Mouse (Mus musculus) ES-E14 (cell line): ENCODE results near the gene Hspb3. TPM values are rescaled to one million over a fixed set of nuclear protein-coding genes. Genes with fewer than 3 reads are reported as not detected.

Source experiments
- DNase-seq: peaks from one replicate; pipeline ENCODE4 v3.0.0-alpha.2; 2013; ENCODE audit warnings: low read depth, low spot score
- H3K27ac ChIP-seq: 2 replicates; pipeline ENCODE4 v1.5.1; 2012; ENCODE audit warnings: low read depth, mild to moderate bottlenecking, low read length, moderate library complexity, mixed read lengths; ENCODE audit not compliant: poor library complexity, insufficient read depth, severe bottlenecking
- H3K36me3 ChIP-seq: 2 replicates; pipeline ENCODE4 v1.6.1; 2012; ENCODE audit warnings: mild to moderate bottlenecking, low read length, moderate library complexity, mixed read lengths; ENCODE audit not compliant: control insufficient read depth, poor library complexity, insufficient read depth, severe bottlenecking
- H3K4me1 ChIP-seq, 2 experiments: fragments of 150-350 bp in 1 of 2; sonication (generic) in 1 of 2; 2 replicates each; pipeline ENCODE4 v1.6.1; 2012; ENCODE audit warnings: low read length in 2 of 2, mild to moderate bottlenecking in 1 of 2, mixed read lengths in 1 of 2; ENCODE audit not compliant: control insufficient read depth in 2 of 2, insufficient read depth in 2 of 2, poor library complexity in 1 of 2
- H3K4me3 ChIP-seq, 2 experiments: fragments of 150-350 bp in 1 of 2; sonication (generic) in 1 of 2; 2 replicates each; pipeline ENCODE4 v1.5.1; 2012; ENCODE audit warnings: low read length in 2 of 2, low read depth in 1 of 2, mild to moderate bottlenecking in 1 of 2, mixed read lengths in 1 of 2; ENCODE audit not compliant: insufficient read depth in 1 of 2, poor library complexity in 1 of 2, severe bottlenecking in 1 of 2
- H3K9ac ChIP-seq: 2 replicates; pipeline ENCODE4 v1.6.1; 2012; ENCODE audit warnings: low read depth, mild to moderate bottlenecking, low read length, mixed read lengths; ENCODE audit not compliant: poor library complexity, insufficient read depth, severe bottlenecking
- H3K9me3 ChIP-seq: fragments of 150-350 bp; sonication (generic); 2 replicates; pipeline ENCODE4 v1.6.1; 2012; ENCODE audit warnings: low read depth, mild to moderate bottlenecking, low read length; ENCODE audit not compliant: control insufficient read depth, insufficient read depth
- CHD2 ChIP-seq: IDR thresholded peaks from 2 replicates; pipeline ENCODE4 v1.6.1; 2014; ENCODE audit warnings: mild to moderate bottlenecking, low read depth, low read length, inconsistent platforms
- HCFC1 ChIP-seq: IDR thresholded peaks from 2 replicates; pipeline ENCODE4 v1.6.1; 2012; ENCODE audit warnings: low read length, inconsistent platforms, borderline replicate concordance; ENCODE audit not compliant: insufficient read depth
- MAFK ChIP-seq: IDR thresholded peaks from 2 replicates; pipeline ENCODE4 v1.6.1; 2014; ENCODE audit warnings: mild to moderate bottlenecking, low read depth, low read length, inconsistent platforms; ENCODE audit not compliant: insufficient read depth
- ZC3H11A ChIP-seq: IDR thresholded peaks from 2 replicates; pipeline ENCODE4 v1.6.1; 2012; ENCODE audit warnings: low read depth, mild to moderate bottlenecking, inconsistent platforms, low read length, borderline replicate concordance
- ZNF384 ChIP-seq: IDR thresholded peaks from 2 replicates; pipeline ENCODE4 v1.6.1; 2012; ENCODE audit warnings: low read depth, low read length, inconsistent platforms
- in situ Hi-C, 2 experiments: fragments of 600-800 bp; cut with MboI; formaldehyde crosslinking; loops; one replicate each; pipeline ENCODE4 v1.15.1; 2025; ENCODE audit warnings: low sequenced_read_pairs in 2 of 2, inconsistent platforms in 1 of 2; ENCODE audit not compliant: unreplicated experiment in 2 of 2
- total RNA-seq: library from RNA; depleted of rRNA; stranded (reverse); fragments of 300-350 nt; gene quantifications from 2 replicates; pipeline ENCODE4 v1.2.3, GENCODE M21; 2012

Hspb3 gene
- total RNA-seq, 1 experiment = not detected

DNA sequence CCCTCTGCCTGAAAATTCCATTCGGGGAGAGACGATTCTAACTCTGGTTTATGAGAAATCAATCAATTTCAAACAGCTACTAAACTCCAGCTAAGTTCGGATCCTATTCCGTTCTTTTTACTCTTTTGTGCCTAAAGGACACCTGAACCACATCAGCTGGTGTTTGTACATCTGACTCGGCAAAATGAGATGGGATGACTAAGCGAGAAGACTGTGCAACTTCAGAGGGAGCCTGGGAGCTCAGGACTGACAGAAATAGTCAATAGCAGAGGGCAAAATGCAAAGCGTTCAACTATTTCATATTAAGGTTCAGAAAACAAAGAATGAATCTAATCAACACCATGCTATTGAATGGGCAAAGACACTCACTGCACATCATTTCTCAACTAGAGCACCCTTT lies 407 bp upstream of the Hspb3 start:
- Histone ChIP-seq H3K27ac (no peak overlapping the region), H3K9ac (no peak overlapping the region), H3K4me3 (no peak overlapping the region; a peak in 1 of 4 replicates), H3K9me3 (no peaks in the 10 kb centered on the region), H3K4me1 (no peaks in the 10 kb centered on the region), H3K36me3 (no peaks in the 10 kb centered on the region)
- DNase-seq = no peak
- TF ChIP-seq MAFK (peak; percentile 76), ZC3H11A (no peak)
- in situ Hi-C loops = no loop called here

DNA sequence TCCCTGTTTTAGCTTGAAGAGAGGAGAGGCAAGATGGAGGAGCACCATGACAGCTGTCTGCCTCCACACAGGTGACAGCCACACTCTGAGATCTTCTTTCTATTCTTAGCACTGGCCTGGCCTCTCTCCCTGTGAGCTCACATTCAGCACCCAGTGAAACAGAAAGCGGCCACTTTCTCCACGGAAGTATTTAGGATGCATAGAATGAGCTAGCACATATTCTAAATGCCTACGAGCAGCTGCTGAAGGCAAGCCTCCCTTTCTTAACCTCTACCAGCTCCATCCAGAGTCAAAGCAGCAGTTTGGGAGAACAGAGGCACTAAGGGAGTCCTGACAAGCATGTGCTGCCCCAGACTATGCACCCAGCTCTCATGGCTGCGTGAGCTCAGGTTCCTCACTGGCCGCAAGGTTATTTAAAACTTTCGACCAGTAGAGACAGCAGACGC lies 1.6 kb downstream of the Hspb3 start:
- Histone ChIP-seq H3K27ac (no peak overlapping the region), H3K4me3 (no peak overlapping the region), H3K4me1 (no peaks in the 10 kb centered on the region), H3K9me3 (no peaks in the 10 kb centered on the region), H3K9ac (no peak overlapping the region), H3K36me3 (no peaks in the 10 kb centered on the region)
- DNase-seq = no peak
- TF ChIP-seq CHD2 (no peak), HCFC1 (no peak), ZC3H11A (no peak), MAFK (no peak), ZNF384 (no peak)
- in situ Hi-C loops = no loop called here

DNA sequence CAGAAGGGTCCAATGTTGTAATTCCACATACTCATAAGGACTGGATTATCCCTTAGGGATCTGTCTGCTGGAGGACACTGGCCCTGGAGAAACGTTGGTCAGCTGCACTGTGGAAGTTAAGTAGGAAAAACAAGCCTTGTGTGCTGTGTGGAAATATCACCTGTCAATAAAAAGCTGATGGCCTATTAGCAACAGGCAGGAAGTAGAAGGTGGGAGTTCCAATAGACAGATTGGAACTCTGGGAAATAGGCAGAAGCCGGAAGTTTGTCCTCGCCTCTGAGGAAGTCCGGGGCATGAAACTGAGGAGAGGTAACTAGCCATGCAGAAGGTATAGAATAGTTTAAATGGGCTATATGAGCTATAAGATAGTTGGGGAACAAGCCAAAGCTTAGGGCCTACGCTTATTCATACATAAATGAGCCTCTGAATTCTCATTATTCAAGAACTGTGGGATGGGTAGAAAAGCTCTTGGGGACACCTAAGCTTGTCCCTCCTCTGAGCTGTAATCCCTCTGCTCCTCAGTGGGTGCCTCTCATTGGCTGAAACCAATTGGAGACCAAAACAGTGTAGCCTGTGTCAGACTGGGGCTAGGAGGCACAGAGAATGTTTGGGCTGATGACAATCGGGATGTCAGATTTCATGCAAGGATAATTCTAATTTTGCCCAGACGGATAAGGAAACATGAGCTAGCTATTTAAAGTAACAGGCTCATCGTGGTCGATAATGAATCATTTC lies 2.7 kb downstream of the Hspb3 start:
- no peaks in the 10 kb centered on the region for H3K9me3 ChIP-seq
- H3K4me1 ChIP-seq = no peaks in the 10 kb centered on the region
- H3K9ac ChIP-seq = no peak overlapping the region
- no peak overlapping the region for H3K27ac ChIP-seq
- in situ Hi-C loops = no loop called here
- no peaks in the 10 kb centered on the region for H3K36me3 ChIP-seq
- DNase-seq = no peak
- TF ChIP-seq ZC3H11A = no peak
- no peak for TF ChIP-seq CHD2
- no peak for TF ChIP-seq ZNF384
- TF ChIP-seq HCFC1 = no peak
- TF ChIP-seq MAFK = no peak
- H3K4me3 ChIP-seq = no peak overlapping the region

DNA sequence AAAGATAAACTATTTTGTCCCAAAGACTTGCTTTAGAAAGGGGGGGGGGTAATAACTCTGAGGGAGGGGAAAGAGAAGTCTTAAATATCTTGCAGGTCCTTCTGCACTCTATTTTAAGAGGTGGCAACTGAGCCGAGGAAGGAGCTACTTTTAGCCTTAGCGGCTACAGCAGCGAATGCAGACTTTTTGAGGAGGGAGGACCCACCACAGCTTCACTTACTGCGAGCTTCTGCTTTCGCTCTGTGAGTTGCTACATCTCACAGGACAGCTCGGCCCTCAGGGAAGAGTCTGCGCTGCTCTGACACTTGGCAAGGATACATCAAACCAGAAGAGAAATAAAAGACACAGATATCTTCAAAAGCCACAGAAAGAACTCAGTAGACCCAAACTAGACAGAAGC lies 6.3 kb downstream of the Hspb3 start:
- H3K36me3 ChIP-seq = no peaks in the 10 kb centered on the region
- DNase-seq = no peak
- H3K27ac ChIP-seq = no peak overlapping the region
- TF ChIP-seq HCFC1 = no peak
- no peak for TF ChIP-seq ZC3H11A
- TF ChIP-seq MAFK = no peak
- no peak for TF ChIP-seq CHD2
- no peak for TF ChIP-seq ZNF384
- no peak overlapping the region for H3K4me3 ChIP-seq
- H3K9me3 ChIP-seq = no peaks in the 10 kb centered on the region
- no peaks in the 10 kb centered on the region for H3K4me1 ChIP-seq
- no peak overlapping the region for H3K9ac ChIP-seq
- in situ Hi-C loops = no loop called here

DNA sequence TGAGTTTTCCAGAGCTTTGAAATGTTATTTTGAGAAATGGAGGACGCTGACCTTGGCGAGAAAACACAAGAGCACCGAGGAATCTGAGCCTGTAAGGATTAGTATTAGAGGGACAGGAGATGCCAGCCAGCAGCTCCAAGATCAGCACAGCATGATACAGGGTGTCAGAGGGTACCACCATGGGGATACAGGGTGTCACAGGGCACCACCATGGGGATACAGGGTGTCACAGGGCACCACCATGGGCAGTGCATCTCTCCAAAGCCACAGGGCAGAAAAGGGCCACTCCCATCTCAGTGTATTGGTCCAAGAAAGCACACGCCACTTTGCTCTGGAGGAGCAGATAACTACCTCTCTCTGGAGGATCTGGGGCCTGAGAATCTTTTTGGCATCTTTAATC lies 6.8 kb downstream of the Hspb3 start:
- in situ Hi-C loops = no loop called here
- TF ChIP-seq HCFC1 = no peak
- no peak for TF ChIP-seq MAFK
- TF ChIP-seq ZNF384 = no peak
- TF ChIP-seq CHD2 = no peak
- no peak for TF ChIP-seq ZC3H11A
- Histone ChIP-seq H3K4me1 (no peaks in the 10 kb centered on the region), H3K9ac (no peak overlapping the region), H3K27ac (no peak overlapping the region), H3K36me3 (no peaks in the 10 kb centered on the region), H3K4me3 (no peak overlapping the region), H3K9me3 (no peaks in the 10 kb centered on the region)
- DNase-seq = no peak
